Mouse (Mus musculus): Measurements from ENCODE around the gene Kng2.
"Not testable (repeated sequence)": the region's sequence is repeated elsewhere in the genome, so short reads cannot be mapped to it uniquely, and the experiment has no call there.

The Kng2 gene

DNA sequence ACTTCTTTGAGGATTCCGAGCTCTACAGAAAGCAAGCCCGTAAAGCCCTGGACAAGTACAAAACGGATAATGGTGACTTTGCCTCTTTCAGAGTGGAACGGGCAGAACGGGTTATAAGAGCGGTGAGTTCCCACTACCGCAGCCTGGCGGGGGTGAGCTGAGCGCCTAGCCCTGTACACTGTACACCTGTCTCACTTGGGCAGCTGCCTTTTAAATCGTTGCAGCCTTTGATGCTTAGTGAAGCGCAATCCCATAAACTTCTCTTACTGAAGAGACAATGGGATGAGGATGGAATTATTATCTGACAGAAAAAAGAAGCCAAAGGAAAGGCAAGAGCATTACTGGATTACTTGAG lies 73.2 kb downstream of the Kng2 start:
- no peak for DNase-seq (ENCODE audit: low spot score in 2 of 2)

DNA sequence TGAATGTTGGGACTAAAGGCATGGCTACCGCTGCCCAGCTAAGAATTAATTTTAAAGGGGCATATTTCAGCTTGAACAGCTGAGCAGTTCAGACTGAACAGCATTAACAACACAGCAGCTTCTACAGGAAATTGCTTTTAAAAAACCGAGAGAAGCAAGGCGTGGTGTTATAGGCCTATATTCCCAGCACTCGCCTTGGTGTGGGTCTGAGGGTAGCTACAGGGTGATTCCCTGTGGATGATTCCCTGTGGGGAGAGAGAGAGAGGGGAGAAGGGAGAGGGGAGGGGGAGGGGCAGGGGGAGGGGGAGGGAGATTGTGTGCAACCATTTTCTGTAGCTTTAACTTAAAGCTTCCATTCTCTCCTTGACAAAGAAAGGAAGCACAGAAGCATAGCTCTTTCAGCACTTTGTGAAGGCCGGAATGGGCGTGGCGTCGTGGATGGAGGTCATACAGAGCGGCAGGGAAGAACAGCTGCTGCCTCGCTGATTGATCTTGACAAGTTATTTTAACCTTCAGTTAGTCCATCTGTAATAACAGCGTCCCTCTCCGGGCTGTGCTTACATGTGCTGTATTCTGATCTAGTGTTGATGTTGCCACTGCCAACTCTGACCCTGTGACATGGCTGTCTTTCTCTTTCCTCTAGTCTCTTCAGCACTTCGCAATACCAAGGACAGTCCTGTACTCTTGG lies 73.7 kb downstream of the Kng2 start:
- no peak for DNase-seq (ENCODE audit: low spot score in 2 of 2)

- no peak for DNase-seq (ENCODE audit: low spot score in 2 of 2)
Observed at GRCm38 (mm10) chr16:22953069-22953468, 76.2 kb downstream of the Kng2 start.

DNA sequence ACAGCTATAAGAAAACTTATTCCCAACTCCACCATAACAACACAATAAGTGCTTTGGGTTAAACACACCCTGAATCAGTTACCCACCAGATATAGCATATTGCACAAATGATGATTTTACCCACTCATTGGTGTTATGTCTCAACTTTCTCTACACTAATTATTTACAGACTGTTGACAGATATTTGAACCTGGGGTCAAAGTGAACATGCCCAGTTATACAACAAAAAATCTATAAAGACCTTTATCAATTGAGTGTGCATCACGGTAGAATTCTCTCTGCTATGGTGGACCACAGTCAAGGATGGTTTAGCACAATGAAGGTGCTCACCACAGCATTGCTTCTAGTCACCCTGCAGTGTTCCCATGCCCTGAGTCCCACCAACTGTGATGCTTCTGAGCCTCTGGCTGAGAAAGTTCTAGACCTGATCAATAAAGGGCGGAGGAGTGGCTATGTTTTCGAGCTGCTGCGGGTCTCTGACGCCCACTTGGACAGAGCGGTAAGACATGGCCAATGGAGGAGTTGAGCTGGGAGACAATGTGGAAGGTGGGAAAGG lies 78.4 kb downstream of the Kng2 start, which contains the start of gene Hrg:
Gene Hrg (plus strand): TSS at position 233 of the 556 bp plus-strand sequence.
- no peak for DNase-seq (ENCODE audit: low spot score in 2 of 2)

- no peak for DNase-seq (ENCODE audit: low spot score in 2 of 2)
Observed at GRCm38 (mm10) chr16:22947371-22947770, 81.9 kb downstream of the Kng2 start.

- not testable (repeated sequence) for DNase-seq (ENCODE audit: low spot score in 2 of 2)
Observed at GRCm38 (mm10) chr16:22941825-22942476, 87.3 kb downstream of the Kng2 start.

DNA sequence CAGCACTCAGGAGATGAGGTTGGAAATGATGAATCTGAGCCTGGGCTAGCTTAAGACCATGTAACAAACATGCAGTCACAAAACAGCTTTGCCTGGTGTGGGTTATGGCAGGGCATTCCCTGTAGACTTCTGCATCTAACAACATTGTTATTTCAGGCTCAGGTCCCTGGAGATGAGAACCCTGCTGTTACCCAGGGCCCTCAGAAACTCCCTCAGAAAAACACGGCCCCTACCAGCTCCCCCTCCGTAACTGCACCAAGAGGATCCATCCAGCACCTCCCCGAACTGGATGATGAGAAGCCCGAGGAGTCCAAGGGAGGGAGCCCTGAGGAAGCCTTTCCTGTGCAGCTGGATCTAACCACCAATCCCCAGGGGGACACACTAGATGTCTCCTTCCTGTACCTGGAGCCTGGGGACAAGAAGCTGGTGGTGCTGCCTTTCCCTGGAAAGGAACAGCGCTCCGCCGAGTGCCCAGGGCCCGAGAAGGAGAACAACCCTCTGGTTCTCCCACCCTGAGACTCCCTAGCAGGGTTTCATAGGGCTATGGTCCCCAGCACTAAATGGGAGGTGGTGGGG lies 90.1 kb downstream of the Kng2 start:
- peak in 1 of 2 experiments; percentile 58 for DNase-seq (ENCODE audit: low spot score in 2 of 2)

DNA sequence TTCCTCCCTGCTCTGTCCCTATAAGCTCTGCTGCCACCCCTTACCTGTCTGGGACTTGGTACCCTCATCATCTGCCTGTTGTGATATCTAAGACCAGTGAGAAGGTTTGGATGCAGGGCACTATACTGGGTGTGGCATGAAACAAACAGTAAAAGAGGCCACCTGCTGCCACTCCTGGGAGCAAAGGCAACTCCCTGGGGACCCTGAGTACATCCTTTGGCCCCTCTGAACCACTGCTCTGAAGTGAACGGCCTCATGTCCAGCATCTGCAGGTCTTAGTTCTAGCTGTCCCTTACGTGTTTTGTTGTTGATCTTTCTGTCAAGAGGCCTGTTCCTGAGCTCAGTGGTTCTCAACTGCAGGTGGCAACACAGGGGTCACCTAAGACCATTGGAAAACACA lies 90.7 kb downstream of the Kng2 start:
- DNase-seq (ENCODE audit: low spot score in 2 of 2) = peak in 1 of 2 experiments; percentile 63

- DNase-seq (ENCODE audit: low spot score in 2 of 2) = peak in 1 of 2 experiments; percentile 47
Observed at GRCm38 (mm10) chr16:22937631-22938030, 91.7 kb downstream of the Kng2 start.

All from spleen, postnatal 4 days (tissue).